Mouse (Mus musculus) MEL (cell line): ENCODE measurements around the gene Mtmr14. TPM values are rescaled to one million over a fixed set of nuclear protein-coding genes. Genes with fewer than 3 reads are reported as not detected.

ENCODE experiments used
- DNase-seq: peaks from one replicate; pipeline ENCODE4 v3.0.0; 2011; ENCODE audit warnings: low read depth, low spot score
- H3K27ac ChIP-seq: 2 replicates; pipeline ENCODE4 v1.5.1; 2012; ENCODE audit warnings: low read depth, mild to moderate bottlenecking, control low read depth, low read length, moderate library complexity; ENCODE audit not compliant: control insufficient read depth
- H3K27me3 ChIP-seq, 2 experiments: fragments of 150-350 bp in 1 of 2; sonication (generic) in 1 of 2; 2 replicates each; pipeline ENCODE4 v1.6.1; 2012; ENCODE audit warnings: low read length in 2 of 2, mild to moderate bottlenecking in 2 of 2, improper control_type of control experiment in 1 of 2, moderate library complexity in 1 of 2; ENCODE audit not compliant: insufficient read depth in 2 of 2, control insufficient read depth in 1 of 2
- H3K36me3 ChIP-seq, 2 experiments: 2 replicates each; pipeline ENCODE4 v1.6.1; 2012 to 2014; ENCODE audit warnings: low read length in 2 of 2, improper control_type of control experiment in 1 of 2, inconsistent platforms in 1 of 2, mild to moderate bottlenecking in 1 of 2; ENCODE audit not compliant: insufficient read depth in 2 of 2, control insufficient read depth in 1 of 2
- H3K4me1 ChIP-seq, 2 experiments: fragments of 150-350 bp in 1 of 2; sonication (generic) in 1 of 2; 2 replicates each; pipeline ENCODE4 v1.6.1; 2012; ENCODE audit warnings: low read length in 2 of 2, improper control_type of control experiment in 1 of 2, mild to moderate bottlenecking in 1 of 2; ENCODE audit not compliant: insufficient read depth in 2 of 2, control insufficient read depth in 1 of 2
- H3K4me3 ChIP-seq, 2 experiments: fragments of 150-350 bp in 1 of 2; sonication (generic) in 1 of 2; 2 replicates each; pipeline ENCODE4 v1.5.1; 2012; ENCODE audit warnings: low read depth in 2 of 2, low read length in 2 of 2, mild to moderate bottlenecking in 2 of 2, moderate library complexity in 2 of 2, control low read depth in 1 of 2, improper control_type of control experiment in 1 of 2; ENCODE audit not compliant: control insufficient read depth in 1 of 2, insufficient read depth in 1 of 2
- H3K79me2 ChIP-seq: 2 replicates; pipeline ENCODE4 v1.6.1; 2012; ENCODE audit warnings: mild to moderate bottlenecking, low read length, moderate library complexity; ENCODE audit not compliant: control insufficient read depth, poor library complexity, insufficient read depth
- H3K9ac ChIP-seq: 2 replicates; pipeline ENCODE4 v1.6.1; 2012; ENCODE audit warnings: low read depth, mild to moderate bottlenecking, control low read depth, low read length, moderate library complexity; ENCODE audit not compliant: control insufficient read depth, poor library complexity, severe bottlenecking
- H3K9me3 ChIP-seq: fragments of 150-350 bp; sonication (generic); replicated peaks from 2 replicates; pipeline ENCODE4 v1.6.1; 2012; ENCODE audit warnings: mild to moderate bottlenecking, low read length, improper control_type of control experiment, moderate library complexity; ENCODE audit not compliant: insufficient read depth
- BHLHE40 ChIP-seq: IDR thresholded peaks from 2 replicates; pipeline ENCODE4 v1.6.1; 2012; ENCODE audit warnings: low read depth, mild to moderate bottlenecking, inconsistent platforms, low read length, improper control_type of control experiment, borderline replicate concordance
- CTCF ChIP-seq, 3 experiments: IDR thresholded peaks in 2 of 3; conservative IDR thresholded peaks in 1 of 3; 2 replicates each; pipeline ENCODE4 v1.5.1; 2011 to 2012; ENCODE audit warnings: low read length in 3 of 3, low read depth in 2 of 3, mild to moderate bottlenecking in 2 of 3, improper control_type of control experiment in 1 of 3, inconsistent platforms in 1 of 3, mixed read lengths in 1 of 3, moderate library complexity in 1 of 3; ENCODE audit not compliant: control insufficient read depth in 1 of 3, insufficient read depth in 1 of 3, poor library complexity in 1 of 3, severe bottlenecking in 1 of 3
- E2F4 ChIP-seq: IDR thresholded peaks from 2 replicates; pipeline ENCODE4 v1.6.1; 2011; ENCODE audit warnings: low read depth, low read length, improper control_type of control experiment, borderline replicate concordance
- ETS1 ChIP-seq: IDR thresholded peaks from 2 replicates; pipeline ENCODE4 v1.6.1; 2012; ENCODE audit warnings: low read depth, mild to moderate bottlenecking, inconsistent platforms, low read length, improper control_type of control experiment, moderate library complexity
- GABPA ChIP-seq: IDR thresholded peaks from 2 replicates; pipeline ENCODE4 v1.6.1; 2012; ENCODE audit warnings: low read depth, mild to moderate bottlenecking, inconsistent platforms, low read length, improper control_type of control experiment, moderate library complexity
- JUND ChIP-seq: IDR thresholded peaks from 2 replicates; pipeline ENCODE4 v1.6.1; 2011; ENCODE audit warnings: low read depth, mild to moderate bottlenecking, improper control_type of control experiment, low read length
- KAT2A ChIP-seq: conservative IDR thresholded peaks from 2 replicates; pipeline ENCODE4 v1.6.1; 2012; ENCODE audit warnings: low read depth, low read length, improper control_type of control experiment, inconsistent platforms
- MAX ChIP-seq: IDR thresholded peaks from 2 replicates; pipeline ENCODE4 v1.6.1; 2011; ENCODE audit warnings: low read length, improper control_type of control experiment
- MXI1 ChIP-seq: IDR thresholded peaks from 2 replicates; pipeline ENCODE4 v1.6.1; 2011; ENCODE audit warnings: mild to moderate bottlenecking, low read depth, low read length, improper control_type of control experiment
- MYB ChIP-seq: IDR thresholded peaks from 2 replicates; pipeline ENCODE4 v1.6.1; 2011; ENCODE audit warnings: mild to moderate bottlenecking, low read depth, low read length, improper control_type of control experiment
- MYC ChIP-seq: IDR thresholded peaks from 2 replicates; pipeline ENCODE4 v1.6.1; 2011; ENCODE audit warnings: low read depth, mild to moderate bottlenecking, low read length, improper control_type of control experiment, moderate library complexity
- NELFE ChIP-seq: IDR thresholded peaks from 2 replicates; pipeline ENCODE4 v1.6.1; 2011; ENCODE audit warnings: low read depth, low read length, improper control_type of control experiment
- NRF1 ChIP-seq: IDR thresholded peaks from 2 replicates; pipeline ENCODE4 v1.6.1; 2014; ENCODE audit warnings: low read depth, mild to moderate bottlenecking, inconsistent platforms, low read length, improper control_type of control experiment, moderate library complexity; ENCODE audit not compliant: poor library complexity, insufficient read depth, severe bottlenecking
- POLR2A ChIP-seq, 2 experiments: IDR thresholded peaks; 2 replicates each; pipeline ENCODE4 v1.6.1; 2011 to 2012; ENCODE audit warnings: low read length in 2 of 2, mild to moderate bottlenecking in 2 of 2, control low read depth in 1 of 2, improper control_type of control experiment in 1 of 2, low read depth in 1 of 2, moderate library complexity in 1 of 2; ENCODE audit not compliant: control insufficient read depth in 1 of 2, insufficient read depth in 1 of 2, poor library complexity in 1 of 2
- SMC3 ChIP-seq: IDR thresholded peaks from 2 replicates; pipeline ENCODE4 v1.6.1; 2011; ENCODE audit warnings: low read depth, low read length, improper control_type of control experiment
- TAL1 ChIP-seq: IDR thresholded peaks from 2 replicates; pipeline ENCODE4 v1.6.1; 2012; ENCODE audit warnings: mild to moderate bottlenecking, inconsistent platforms, low read length, moderate library complexity, mixed read lengths
- TBP ChIP-seq: IDR thresholded peaks from 2 replicates; pipeline ENCODE4 v1.8.0; 2011; ENCODE audit warnings: low read depth, low read length, improper control_type of control experiment
- UBTF ChIP-seq: IDR thresholded peaks from 2 replicates; pipeline ENCODE4 v1.6.1; 2012; ENCODE audit warnings: low read depth, mild to moderate bottlenecking, inconsistent platforms, low read length, improper control_type of control experiment, moderate library complexity, borderline replicate concordance; ENCODE audit not compliant: insufficient read depth
- ZMIZ1 ChIP-seq: IDR thresholded peaks from 2 replicates; pipeline ENCODE4 v1.6.1; 2012; ENCODE audit warnings: low read depth, mild to moderate bottlenecking, inconsistent platforms, low read length, improper control_type of control experiment, moderate library complexity
- polyA plus RNA-seq, 2 experiments: library from polyadenylated mRNA; stranded (reverse) in 1 of 2; unstranded in 1 of 2; fragments of >175 nt in 1 of 2; fragments of >200 nt in 1 of 2; gene quantifications; 2 replicates each; pipeline versions ENCODE4 v1.2.1 to v1.2.4; 2012; ENCODE audit warnings: low replicate concordance in 2 of 2, low read depth in 1 of 2; ENCODE audit not compliant: insufficient read length in 2 of 2, insufficient read depth in 1 of 2, missing spikeins in 1 of 2
- total RNA-seq: library from RNA; depleted of rRNA; stranded (reverse); fragments of 300-350 nt; gene quantifications from 2 replicates; pipeline ENCODE4 v1.2.3, GENCODE M21; 2012

Mtmr14 gene
- total and polyA plus RNA-seq, 3 experiments, result 11.4 to 24.5 TPM; not detected in 1

- Histone ChIP-seq H3K4me3 (no peak overlapping the region), H3K27me3 (no peaks in the 10 kb centered on the region), H3K27ac (no peak overlapping the region), H3K79me2 (no peaks in the 10 kb centered on the region), H3K36me3 (no peaks in the 10 kb centered on the region), H3K9ac (no peak overlapping the region), H3K4me1 (no peaks in the 10 kb centered on the region), H3K9me3 (no peaks in the 10 kb centered on the region)
- TF ChIP-seq NRF1 (no peak), POLR2A (IDR thresholded peaks at IDR 0.05; ENCODE audit: control insufficient read depth in 1 of 2, insufficient read depth in 1 of 2, low read depth in 1 of 2, low read length in 2 of 2, poor library complexity in 1 of 2) (no peak)
- DNase-seq, result no peak
These were observed 29.5 kb downstream of the Mtmr14 start for GRCm38 (mm10) chr6:113266996-113267655.

DNA sequence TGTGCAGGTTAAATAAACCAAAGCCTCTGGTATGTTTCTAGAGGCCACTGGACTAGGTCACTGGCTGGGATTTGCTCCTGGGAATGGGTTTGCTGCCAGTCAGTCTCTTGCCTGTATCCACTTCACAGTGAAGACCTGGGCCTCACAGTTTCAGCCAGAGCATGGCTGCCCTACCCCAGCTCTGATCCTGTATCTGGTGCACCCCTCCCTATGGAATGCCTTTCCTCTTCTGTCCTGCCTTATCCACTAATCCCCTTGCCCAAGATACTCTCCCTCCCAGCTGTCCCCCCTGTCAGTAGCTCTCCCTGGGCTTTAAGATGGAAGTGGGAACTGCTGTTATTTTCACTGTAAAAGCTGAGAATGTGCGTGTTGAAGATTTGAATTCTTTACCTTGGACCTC, 30.3 kb downstream of the Mtmr14 start:
- Histone ChIP-seq H3K79me2 (no peaks in the 10 kb centered on the region), H3K27me3 (no peaks in the 10 kb centered on the region), H3K4me3 (no peak overlapping the region), H3K9ac (no peak overlapping the region), H3K4me1 (no peaks in the 10 kb centered on the region), H3K36me3 (no peaks in the 10 kb centered on the region), H3K9me3 (no peaks in the 10 kb centered on the region), H3K27ac (no peak overlapping the region)
- DNase-seq, result no peak
- no peak for TF ChIP-seq NELFE

DNA sequence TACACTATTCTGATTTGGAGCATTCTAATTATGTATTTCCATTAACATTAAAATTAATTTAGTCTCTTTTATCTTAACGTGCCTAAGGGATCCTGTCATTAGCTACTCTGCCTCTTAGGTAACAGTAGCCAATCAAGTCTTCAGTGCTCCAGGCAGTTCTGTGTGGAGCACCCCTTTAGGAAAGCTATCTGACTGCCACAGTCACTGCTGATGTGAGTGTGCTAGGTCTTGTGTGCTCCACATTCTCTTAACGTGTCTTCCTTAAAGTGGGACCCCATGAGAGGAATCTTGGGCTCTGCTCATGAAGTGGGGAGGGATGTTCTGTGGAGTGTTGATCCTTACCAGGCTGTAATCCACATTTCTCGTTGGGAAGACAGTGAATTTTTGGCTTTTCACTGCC, 34.7 kb downstream of the Mtmr14 start:
- Histone ChIP-seq H3K9ac (no peak overlapping the region), H3K9me3 (no peaks in the 10 kb centered on the region), H3K36me3 (no peaks in the 10 kb centered on the region), H3K27ac (no peak overlapping the region), H3K4me1 (no peaks in the 10 kb centered on the region), H3K4me3 (no peak overlapping the region)
- no peak for TF ChIP-seq BHLHE40
- TF ChIP-seq ZMIZ1, result no peak
- no peak for TF ChIP-seq JUND
- TF ChIP-seq MAX, result no peak
- TF ChIP-seq MXI1, result no peak
- TF ChIP-seq MYC, result no peak
- TF ChIP-seq TBP, result no peak
- no peak for TF ChIP-seq UBTF
- no peak for TF ChIP-seq SMC3
- TF ChIP-seq MYB, result no peak
- no peak for TF ChIP-seq TAL1
- TF ChIP-seq KAT2A, result no peak
- no peak for TF ChIP-seq ETS1
- no peak for TF ChIP-seq POLR2A (IDR thresholded peaks at IDR 0.05; ENCODE audit: control insufficient read depth in 1 of 2, insufficient read depth in 1 of 2, low read depth in 1 of 2, low read length in 2 of 2, poor library complexity in 1 of 2)
- no peak for TF ChIP-seq E2F4
- TF ChIP-seq CTCF (IDR thresholded peaks at IDR 0.05 in 2 of 3, conservative IDR thresholded peaks at IDR 0.05 in 1 of 3; ENCODE audit: control insufficient read depth in 1 of 3, insufficient read depth in 1 of 3, low read depth in 2 of 3, low read length in 3 of 3, poor library complexity in 1 of 3, severe bottlenecking in 1 of 3), result no peak
- no peak for TF ChIP-seq GABPA
- TF ChIP-seq, all 39 proteins: peak for 0
- Histone ChIP-seq H3K79me2 (no peaks in the 10 kb centered on the region), H3K27me3 (no peaks in the 10 kb centered on the region)
- no peak for DNase-seq
